Mouse (Mus musculus): ENCODE measurements around the gene Ciita.

The Ciita gene

GRCm38 (mm10) chr16:10479857-10480256 is at the start of gene Ciita:
Gene Ciita (plus strand): TSS chr16:10480059.
- no peak for DNase-seq (ENCODE audit: low spot score)

- DNase-seq (ENCODE audit: low spot score), result no peak
Observed at GRCm38 (mm10) chr16:10431911-10432310, 47.9 kb upstream of the Ciita start.

GRCm38 (mm10) chr16:10432387-10432786 is 47.5 kb upstream of the Ciita start:
- DNase-seq (ENCODE audit: low spot score), result no peak

GRCm38 (mm10) chr16:10433344-10433743 is 46.5 kb upstream of the Ciita start:
- DNase-seq (ENCODE audit: low spot score), result no peak

- DNase-seq (ENCODE audit: low spot score), result peak; percentile 55
Observed at GRCm38 (mm10) chr16:10436166-10436565, 43.7 kb upstream of the Ciita start.

GRCm38 (mm10) chr16:10438055-10438454 is 41.8 kb upstream of the Ciita start:
- DNase-seq (ENCODE audit: low spot score), result no peak

- DNase-seq (ENCODE audit: low spot score), result no peak
Observed at GRCm38 (mm10) chr16:10441328-10441727, 38.5 kb upstream of the Ciita start.

GRCm38 (mm10) chr16:10441761-10442160 is 38.1 kb upstream of the Ciita start:
- no peak for DNase-seq (ENCODE audit: low spot score)

GRCm38 (mm10) chr16:10443723-10444122 is 36.1 kb upstream of the Ciita start:
- no peak for DNase-seq (ENCODE audit: low spot score)

- DNase-seq (ENCODE audit: low spot score), result no peak
Observed at GRCm38 (mm10) chr16:10446573-10447263, 33.1 kb upstream of the Ciita start.

GRCm38 (mm10) chr16:10447264-10447594 is 32.6 kb upstream of the Ciita start, which contains the start of gene Tvp23a:
Gene Tvp23a (minus strand): TSS chr16:10447362.
- DNase-seq (ENCODE audit: low spot score), result peak; percentile 73

GRCm38 (mm10) chr16:10447781-10448180 is 32.1 kb upstream of the Ciita start:
- no peak for DNase-seq (ENCODE audit: low spot score)

- peak; percentile 69 for DNase-seq (ENCODE audit: low spot score)
Observed at GRCm38 (mm10) chr16:10448931-10449330, 30.9 kb upstream of the Ciita start.

GRCm38 (mm10) chr16:10451906-10452305 is 28.0 kb upstream of the Ciita start:
- DNase-seq (ENCODE audit: low spot score), result peak; percentile 52

- peak; percentile 60 for DNase-seq (ENCODE audit: low spot score)
Observed at GRCm38 (mm10) chr16:10452445-10452896, 27.4 kb upstream of the Ciita start.

GRCm38 (mm10) chr16:10453872-10454582 is 25.8 kb upstream of the Ciita start:
- DNase-seq (ENCODE audit: low spot score), result peak; percentile 62

- peak; percentile 60 for DNase-seq (ENCODE audit: low spot score)
Observed at GRCm38 (mm10) chr16:10454583-10454974, 25.3 kb upstream of the Ciita start.

GRCm38 (mm10) chr16:10460188-10460587 is 19.7 kb upstream of the Ciita start:
- no peak for DNase-seq (ENCODE audit: low spot score)

GRCm38 (mm10) chr16:10461178-10461577 is 18.7 kb upstream of the Ciita start:
- DNase-seq (ENCODE audit: low spot score), result no peak

- DNase-seq (ENCODE audit: low spot score), result peak; percentile 42
Observed at GRCm38 (mm10) chr16:10465011-10465681, 14.7 kb upstream of the Ciita start.

GRCm38 (mm10) chr16:10467391-10468107 is 12.3 kb upstream of the Ciita start:
- no peak for DNase-seq (ENCODE audit: low spot score)

GRCm38 (mm10) chr16:10468201-10468600 is 11.7 kb upstream of the Ciita start:
- no peak for DNase-seq (ENCODE audit: low spot score)
